Mouse (Mus musculus) ES-CJ7 (cell line): Measurements from ENCODE around the gene Lin28a.
A peak's percentile ranks its signal among the peaks of the same experiment; 100 is the strongest.
"Not testable (repeated sequence)": the region's sequence is repeated elsewhere in the genome, so short reads cannot be mapped to it uniquely, and the experiment has no call there.

Experiments used
- DNase-seq: peaks from one replicate; pipeline ENCODE4 v3.0.0; 2011; ENCODE audit warnings: low read depth, low spot score

Gene Lin28a

DNA sequence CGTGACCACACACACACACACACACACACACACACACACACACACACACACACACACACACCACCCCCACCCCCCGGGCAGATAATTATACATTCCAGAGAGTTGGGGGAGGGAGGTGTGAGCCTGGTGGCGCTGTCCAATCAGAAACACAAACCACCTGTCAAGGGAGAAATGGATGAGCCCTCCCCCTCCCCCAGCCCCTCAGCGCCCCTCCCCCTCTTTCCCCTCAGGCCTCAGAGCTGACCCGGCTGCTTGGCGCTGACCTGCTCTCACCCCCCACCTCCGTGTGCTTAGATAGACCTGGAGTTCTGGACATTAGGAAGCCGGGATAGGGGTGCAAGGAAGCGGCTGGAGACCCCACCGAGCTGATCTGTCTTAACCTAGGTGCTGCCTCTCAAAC, 569 bp upstream of the Lin28a start:
- DNase-seq: peak; percentile 89

DNA sequence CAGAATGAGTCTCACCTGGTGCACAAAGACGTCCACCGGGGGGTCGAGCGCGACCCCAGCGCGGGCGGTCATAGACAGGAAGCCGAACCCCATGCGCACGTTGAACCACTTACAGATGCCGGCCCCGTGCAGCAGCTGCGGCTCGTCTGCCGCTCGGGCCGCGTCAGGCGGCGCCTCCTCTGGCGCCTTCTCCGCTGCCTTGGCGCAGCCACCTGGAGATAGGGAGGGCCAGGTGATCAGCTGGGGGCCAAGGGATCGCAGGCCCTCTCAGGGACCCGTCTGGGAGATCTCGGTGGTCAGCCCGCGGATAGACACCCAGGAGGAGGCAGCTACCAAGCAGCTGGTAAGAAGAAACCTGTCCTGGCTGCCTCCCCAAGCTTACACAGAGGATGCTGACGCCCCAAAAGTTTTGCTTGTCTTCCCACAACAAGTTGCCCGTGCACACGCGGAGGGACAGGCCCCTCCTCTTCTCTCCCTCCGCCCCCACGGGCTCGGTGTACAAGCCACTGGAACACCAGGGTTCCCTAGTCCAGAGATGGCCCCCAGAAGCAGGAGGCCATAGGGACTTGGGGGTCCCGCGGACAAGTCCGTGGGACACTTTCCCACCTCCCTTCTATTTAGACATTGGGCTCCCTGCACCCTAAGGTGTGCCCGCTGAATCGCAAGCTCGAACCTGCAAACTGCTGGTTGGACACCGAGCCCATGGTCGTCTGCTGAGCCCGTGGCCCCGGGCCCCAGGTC, 433 bp downstream of the Lin28a start:
- DNase-seq: peak; percentile 59

DNA sequence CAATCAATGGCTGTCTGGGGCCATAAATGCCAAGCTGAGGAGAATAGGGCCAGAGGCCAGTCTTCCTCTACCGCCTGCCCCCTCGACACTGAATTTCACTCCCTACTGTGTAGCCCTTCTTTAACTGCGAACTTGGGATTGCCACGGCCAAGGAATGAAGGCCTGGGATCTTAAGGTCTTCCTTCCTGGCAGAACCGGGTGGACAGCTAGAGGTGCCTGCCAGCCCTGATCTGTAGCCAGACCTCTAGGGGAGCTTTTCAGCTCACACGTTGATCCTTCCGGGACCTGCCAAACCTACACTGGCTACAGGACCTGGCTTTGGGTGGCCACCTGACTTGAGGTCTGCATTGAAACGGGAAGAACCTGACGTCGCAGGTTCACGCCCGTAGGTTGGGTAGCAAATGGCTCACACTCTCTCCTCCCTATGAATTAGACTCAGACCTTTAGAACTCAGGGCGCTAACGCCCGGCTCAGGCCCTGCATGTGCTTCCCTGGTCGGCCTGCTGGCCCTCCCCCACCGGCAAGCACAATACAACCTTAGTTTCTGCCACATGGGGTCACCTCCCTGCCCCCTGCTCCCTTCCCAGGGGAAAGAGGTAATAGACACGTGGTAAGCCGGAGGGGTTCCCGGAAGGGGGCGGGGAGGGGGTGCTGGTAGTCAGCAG, 1.3 kb downstream of the Lin28a start:
- DNase-seq: peak; percentile 85

DNA sequence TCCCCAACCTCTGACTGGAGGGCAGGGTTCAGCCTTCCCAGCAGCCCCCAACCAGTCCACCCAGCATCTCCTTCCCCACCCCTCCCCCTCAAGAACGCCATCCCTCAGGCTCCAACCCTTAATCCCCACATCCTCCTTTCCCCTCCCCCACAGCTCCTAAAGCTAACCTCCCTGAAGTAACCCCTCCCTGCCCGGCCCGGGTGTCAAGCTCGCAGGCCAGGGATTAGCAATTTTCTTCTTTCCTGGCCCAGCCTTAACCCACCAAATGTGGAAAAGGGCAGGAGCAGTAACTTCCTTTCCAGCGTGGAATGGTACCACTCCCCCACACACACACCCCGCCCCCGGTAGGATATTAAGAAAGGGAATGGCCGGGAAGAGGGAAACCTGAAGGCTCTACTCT, 1.9 kb downstream of the Lin28a start:
- peak; percentile 96 for DNase-seq

DNA sequence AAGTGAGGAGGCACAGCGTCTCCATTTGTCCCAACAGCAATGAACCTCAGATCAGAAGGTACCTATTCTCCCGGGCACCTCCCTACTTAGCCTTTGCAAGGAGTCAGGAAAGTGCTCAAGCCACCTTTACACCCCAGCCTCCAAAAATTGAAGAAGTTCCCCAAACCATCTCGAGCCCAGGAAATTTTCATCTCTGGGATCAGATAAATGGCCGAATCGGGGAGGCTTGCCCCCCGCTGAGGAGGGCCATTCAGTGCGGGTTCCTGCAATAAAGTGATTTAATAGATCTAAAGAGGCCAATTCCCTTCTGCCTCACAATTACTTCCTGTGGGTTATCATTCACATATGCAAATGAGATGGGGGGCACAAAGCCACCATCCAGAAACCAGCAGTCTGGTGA, 2.4 kb downstream of the Lin28a start:
- DNase-seq: peak; percentile 55

DNA sequence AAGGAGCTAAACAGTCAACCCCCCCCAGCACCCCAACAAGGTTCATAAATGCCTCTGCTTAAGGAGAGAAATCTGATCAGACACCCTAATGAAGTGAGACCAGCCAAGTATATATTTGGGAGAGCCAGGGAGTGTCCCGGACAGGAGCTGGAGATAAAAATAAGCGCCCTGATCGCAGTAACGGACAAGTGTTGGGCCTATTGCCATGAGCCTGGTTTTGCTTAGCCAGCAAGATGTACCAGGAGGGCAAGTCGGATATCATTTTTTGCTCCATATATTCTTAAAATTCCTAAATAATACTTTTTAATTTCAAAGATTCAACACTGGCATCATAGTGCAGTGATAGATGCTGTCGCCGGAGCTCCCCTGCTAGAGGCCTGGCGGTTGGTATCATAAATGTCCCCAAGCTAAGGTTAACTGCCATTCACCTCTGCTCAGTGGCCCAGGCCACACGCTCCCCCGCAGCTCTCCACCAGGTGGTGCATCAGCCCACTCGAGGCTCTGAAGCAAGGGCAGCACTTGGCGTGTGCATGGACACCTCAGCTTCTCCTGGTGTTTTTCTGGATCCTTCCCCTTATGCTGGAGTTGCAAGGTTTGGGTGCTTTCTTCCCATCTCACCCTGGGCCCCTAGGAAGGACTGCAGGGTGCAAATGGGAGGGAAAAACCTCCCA, 5.6 kb downstream of the Lin28a start:
- DNase-seq: peak; percentile 72

DNA sequence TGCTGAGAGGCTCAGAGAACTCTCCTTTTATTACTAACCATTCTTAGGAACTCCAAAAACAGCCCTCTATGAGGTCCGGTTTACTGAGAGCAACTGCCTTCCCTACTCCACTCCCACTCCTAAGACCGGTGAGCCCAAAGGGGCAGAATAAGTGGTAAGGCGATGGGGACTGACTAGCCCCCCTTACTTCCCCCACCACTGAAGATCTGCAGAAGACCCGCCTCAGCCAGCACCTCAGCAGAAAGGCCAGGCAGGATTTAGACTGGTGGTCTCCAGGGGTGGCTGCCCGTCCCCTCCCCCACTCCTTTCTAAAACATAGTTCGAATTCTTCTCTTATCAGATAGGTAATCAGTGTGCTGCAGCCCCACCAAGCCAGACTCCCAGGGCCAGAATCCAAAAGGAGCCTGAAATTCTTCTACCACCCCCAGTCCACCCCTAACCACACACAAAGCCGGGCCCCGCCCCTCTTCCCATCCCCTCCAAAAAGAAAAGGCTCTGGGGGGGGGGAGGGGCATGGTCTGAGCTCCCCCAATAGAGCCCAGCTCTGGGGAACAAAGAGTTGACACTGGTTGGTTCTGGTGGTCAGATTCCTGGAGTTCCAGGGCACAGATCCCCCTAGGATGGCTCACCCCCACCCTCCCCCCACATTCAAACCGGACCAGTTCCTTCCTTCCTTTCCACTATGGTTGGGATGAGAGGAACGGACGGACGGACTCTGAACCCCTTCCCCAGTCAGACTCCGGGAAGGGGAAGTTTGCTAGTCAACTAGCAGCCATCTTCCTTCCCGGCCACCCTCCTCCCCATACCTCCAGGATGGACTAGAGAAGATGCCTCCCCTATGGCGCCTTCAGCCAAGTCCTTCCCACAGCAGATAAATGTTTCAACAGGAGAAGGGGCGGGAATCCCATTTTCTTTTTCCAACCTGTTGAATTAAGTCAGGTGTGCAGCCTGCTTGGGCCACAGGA, 6.9 kb downstream of the Lin28a start:
- peak; percentile 90 for DNase-seq

DNA sequence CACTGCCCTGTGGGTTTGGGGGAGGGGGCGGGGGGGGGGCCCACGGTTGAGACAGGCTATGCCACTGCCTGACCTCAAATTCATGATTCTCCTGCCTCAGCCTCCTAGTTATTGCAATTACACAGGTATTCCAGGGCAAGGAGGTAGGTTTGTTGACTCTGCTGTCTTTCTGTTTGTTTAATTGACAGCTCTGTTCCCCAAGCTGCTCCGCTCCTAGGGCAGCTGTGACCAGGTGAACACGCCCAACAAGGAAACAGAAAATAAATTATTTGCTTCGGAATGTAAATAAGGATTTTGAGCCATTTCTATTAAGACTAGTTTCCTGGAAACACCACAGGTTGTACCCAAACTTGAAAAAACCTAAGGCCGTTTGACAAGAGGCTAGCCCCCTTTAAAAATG, 8.9 kb downstream of the Lin28a start:
- no peak for DNase-seq

DNA sequence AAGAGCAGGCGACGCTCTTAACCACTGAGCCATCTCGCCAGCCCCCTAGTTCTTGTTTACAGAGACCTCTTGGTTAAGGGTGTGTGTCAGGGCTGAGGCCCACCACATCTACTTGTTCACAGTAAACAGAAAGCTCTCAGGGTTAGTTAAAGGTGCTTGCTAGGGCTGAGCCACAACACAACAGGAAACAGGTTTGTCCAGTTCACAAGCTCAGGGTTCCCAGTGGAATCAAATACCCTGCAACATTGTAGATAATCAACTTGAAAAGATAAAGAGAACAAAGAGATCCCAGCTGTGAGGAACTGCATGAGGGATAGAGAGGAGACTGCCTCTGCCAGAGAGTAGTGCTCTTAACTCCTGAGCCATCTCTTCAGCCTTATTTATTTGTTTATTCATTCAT, 11.8 kb downstream of the Lin28a start:
- no peak for DNase-seq

DNA sequence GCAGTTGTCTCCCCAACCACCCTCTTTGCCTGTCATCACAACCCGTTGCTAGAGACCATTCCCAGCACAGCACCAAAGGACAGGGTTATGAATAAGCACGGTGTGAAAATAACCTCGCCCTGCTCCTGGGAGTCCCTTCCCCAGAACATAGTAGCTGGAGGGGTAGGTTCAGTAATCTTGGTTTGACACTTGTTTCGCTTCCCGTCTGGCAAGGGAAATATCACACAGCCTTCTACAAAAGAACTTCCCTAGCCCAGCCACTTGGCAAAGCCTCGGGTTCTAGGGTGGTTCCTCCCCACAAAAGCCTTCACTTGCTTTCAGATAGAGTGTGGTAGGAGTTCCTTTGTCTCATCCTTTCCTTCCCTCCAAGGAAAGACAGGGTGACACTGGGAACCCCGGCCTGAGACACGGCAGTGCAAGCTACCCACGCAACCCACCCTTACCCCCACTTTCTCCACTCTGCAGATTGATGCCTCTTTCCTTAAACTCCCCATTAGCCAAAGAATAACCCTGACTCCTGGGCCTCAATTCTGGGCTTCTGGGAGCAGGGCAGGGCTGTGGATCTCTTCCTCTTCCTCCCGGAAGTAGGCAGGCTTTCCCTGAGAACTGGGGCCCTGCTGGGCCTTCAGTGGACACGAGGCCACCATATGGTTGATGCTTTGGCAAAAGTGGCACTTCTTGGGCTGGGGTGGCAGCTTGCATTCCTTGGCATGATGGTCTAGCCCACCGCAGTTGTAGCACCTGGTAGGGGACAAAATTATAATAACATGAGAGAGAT, 12.9 kb downstream of the Lin28a start:
- no peak for DNase-seq

DNA sequence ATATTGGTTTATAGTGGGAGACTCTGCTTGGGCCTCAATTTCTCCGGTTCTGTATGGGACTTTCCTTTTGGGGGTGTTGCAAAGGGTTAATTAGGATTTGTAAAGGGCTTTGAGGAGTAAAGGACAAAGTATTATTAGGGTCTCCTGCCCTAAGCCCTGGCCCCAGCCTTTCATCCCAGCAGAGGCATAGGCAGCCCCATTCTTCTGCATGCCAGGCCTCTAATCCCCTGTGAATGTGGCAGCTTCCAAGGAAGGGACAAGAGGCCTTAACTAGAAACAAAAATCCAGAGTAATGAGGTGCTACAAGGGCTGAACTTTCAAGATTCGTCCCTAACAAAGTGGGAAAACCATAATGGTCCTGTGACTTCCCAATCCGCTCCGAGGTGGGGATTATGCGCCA, 15.7 kb downstream of the Lin28a start:
- DNase-seq: no peak

DNA sequence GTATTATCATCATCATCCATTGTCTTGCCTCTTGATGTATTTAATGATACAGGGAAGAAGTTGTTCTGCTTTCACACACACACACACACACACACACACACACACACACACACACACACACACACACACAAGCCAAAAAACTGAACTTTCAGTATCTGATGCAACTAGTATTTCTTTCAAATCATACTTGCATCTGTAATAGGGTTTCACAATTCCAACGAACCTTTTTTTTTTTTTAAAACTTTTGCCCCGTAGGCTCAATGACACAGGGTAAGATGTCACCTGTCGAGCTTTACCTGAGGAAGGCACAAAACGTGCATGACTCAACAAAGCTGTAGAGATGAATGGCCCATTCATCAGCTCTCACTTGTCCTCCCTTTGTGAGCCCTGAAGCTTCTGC, 16.4 kb downstream of the Lin28a start:
- no peak for DNase-seq

DNA sequence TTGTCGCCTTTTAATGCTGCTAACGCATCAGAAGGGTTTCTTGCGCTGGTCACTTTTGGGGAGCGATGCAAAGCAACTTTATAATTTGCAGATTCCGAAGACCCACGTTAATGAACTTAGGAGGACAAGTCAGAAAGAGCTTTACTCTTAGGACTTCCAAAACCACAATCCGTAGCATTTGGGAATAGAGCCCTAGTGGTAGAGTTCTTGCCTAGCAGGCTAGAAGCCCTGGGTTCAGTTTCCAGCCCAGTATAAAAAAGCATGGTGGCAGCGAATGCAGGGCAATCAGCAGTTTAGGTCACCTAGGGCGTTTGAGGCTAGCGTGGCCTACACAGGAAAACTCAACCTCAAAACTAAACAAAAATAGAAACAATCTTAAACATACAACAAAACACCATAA, 16.9 kb downstream of the Lin28a start:
- DNase-seq: peak; percentile 51

DNA sequence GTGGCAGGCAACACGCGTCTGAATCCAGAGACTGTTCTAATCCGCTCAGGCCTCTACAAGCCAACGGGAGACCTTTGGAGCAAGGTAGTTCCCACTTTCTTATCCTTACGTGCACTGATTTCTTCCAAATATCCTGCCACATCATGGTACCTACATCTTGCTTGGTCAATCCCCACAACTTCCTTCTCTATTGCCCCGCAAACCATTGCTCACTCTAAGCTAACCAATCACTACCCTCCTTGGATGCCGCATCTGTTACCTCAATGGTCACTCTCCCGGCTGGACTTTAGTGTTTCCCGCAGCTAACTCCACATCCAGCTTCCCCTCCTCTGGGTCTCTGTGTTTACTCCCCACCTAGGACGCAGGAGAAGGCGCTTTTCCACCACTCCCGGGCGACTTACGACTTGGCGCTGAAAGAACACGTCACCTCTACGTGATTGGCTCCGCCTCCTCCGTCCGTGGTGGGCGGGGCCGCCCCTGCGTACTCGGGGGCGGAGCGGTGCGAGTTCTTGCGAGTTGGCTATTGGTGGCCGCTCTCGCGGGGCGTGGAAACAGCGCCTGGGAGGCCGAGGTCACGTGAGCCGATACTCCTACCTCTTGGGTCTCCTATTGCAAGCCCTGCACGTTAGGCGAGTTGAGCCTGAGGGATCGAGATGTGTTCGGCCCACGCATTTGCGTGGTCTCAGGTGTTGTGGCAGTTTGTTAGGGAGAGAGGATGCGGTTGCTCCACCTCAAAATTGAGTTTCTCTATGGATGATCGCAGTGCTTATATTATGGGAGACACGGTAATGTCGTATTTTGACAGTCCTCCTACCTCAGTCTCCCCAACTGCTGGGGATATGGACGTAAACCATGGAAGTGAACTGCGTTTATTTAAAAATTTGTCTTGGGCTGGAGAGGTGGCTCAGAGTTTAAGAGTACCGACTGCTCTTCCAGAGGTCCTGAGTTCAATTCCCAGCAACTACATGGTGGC, 17.9 kb downstream of the Lin28a start, which contains the start of gene Dhdds:
Gene Dhdds, minus strand, starts transcription at position 453 of the 973 bp plus-strand sequence.
- DNase-seq: peak; percentile 98

DNA sequence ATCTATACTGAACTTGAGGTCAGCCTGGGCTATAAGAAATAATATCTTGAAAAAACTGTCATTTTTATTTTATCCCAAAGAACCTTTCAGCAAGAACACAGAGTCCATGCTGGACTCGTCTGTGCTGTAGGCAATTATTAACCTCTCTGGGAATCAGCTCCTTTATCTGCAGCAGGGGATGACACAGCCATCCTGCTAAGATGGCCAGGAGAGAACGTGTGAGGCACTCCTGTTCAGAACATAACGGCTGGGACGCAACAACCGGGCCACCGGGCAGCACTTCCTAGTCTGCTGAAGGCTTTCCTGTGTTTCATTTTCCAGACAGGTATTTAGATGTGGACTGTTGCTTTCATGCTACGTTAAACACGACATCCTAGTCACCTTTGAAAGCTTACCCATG, 23.9 kb downstream of the Lin28a start:
- no peak for DNase-seq

DNA sequence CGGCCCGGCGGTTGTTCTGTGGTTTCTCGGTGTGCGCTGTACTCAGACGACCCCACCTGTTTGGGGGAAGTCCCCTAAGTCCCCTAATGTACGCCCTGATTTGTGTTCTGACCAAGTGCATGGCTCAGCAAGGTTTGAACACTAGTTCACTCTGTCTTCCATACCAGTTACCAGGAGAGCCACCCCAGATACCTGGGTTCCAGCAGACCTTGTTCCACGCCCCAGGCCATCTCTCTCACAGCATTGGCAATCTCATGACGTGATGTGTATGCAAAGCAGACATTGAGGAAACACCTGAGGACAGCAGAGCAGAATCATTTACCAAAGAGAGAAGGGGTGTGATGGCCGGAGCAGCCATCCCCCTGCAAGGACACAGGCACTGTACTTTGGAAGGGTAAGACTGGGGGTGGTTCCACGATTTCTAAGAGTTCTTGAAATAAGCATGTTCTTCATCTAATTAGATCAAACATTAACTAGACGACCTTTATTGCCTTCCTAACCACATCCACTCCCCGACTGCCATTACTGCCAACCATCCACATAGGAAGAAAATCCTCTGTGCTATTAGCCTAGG, 27.5 kb downstream of the Lin28a start:
- DNase-seq: no peak

DNA sequence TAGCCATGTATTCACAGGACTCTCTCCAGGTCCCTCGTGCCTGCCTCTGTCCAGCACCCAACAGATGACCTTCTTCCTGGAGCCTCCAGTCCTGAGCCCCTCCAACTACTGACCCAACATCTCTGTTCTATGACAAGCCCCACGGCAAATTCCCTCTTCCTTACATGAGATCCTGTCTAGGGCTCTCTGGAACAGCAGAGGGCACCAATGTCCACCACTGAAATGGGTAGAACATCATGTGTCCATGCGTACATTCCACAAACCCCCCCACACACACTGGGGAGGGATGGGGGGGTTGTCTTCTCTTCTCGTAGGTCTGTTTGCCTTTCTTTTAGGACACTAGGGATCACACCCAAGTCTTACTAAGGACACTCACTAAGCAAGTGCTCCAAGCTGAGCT, 28.6 kb downstream of the Lin28a start:
- no peak for DNase-seq

DNA sequence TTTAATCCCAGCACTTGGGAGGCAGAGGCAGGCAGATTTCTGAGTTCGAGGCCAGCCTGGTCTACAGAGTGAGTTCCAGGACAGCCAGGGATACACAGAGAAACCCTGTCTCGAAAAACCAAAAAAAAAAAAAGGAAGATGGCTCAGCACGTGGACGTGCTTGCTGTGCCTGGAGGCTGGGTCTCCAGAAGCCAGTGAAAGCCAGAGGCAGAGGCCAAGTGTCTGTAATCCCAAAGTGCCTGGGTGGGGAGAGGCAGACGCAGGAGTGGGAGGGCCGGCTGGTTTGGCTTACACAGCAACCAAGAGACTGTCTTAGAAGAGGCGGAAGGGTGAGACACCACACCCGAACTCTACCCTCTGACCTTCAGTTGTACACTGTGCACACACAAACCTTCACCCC, 30.4 kb downstream of the Lin28a start:
- not testable (repeated sequence) for DNase-seq

DNA sequence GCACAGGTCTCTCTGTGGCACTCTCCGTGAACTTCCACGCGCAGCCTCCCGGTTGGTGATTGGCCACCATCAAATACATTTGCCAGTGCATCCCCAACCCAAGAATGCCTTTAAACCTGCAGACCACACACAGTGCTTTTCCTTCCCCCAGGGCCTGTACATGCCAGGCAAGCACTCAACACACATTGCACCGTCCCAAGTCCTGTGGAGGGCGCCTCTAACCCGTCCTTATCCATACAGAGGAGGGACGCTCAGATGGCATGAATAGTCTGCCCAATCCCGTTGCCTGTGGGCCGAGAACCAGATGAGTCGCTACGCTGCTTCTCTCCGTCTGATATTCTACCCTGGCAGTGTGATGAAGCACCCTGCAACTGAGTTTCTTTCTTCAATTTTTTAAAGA, 35.7 kb downstream of the Lin28a start:
- peak; percentile 75 for DNase-seq
